Mouse (Mus musculus): Measurements from ENCODE around the gene Nell1. TPM values are rescaled to one million over a fixed set of nuclear protein-coding genes. Genes with fewer than 3 reads are reported as not detected.

Gene Nell1
- total RNA-seq, 2 experiments from 2014 or later: 50.5 to 50.6 TPM

DNA sequence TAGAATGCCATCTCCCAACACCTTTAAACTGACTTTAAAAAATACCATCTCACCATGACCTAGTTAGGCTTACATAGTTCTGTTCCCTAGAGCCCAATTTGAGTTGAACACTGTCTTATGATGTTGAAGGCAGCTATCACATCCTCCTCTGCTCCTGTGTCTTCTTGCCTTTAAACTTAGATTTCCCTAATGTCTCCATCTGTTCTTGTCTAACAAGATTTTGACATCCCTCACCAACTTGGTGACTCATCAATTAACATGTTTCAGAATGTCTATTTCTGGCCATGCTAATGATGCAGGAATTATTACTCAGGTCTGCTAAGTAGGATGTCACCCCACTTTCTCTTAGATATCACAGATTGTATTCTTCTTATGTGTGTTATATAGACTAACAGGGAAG is 532.4 kb downstream of the Nell1 start:
- no peak for DNase-seq (ENCODE audit: extremely low spot score in 1 of 2, low spot score in 1 of 2)

DNA sequence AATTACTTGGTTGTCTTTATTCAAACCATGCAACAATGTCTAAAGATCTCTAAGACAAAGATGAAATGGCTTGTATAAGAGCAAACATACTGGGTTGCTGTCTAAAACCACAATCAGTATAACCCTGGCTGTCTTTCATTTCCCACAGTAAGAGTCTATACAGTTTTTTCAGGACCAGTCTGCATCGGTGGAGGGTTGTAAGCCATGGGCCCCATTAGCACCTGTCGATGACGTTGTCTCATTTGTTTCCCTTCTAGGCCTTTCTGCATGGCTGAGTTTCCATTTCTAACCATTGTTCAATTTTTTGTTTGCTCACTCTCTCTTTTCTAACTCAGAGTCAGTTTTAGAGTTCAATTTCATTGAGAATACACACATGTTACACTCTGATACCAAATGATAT is 540.2 kb downstream of the Nell1 start:
- DNase-seq (ENCODE audit: extremely low spot score in 1 of 2, low spot score in 1 of 2): no peak

DNA sequence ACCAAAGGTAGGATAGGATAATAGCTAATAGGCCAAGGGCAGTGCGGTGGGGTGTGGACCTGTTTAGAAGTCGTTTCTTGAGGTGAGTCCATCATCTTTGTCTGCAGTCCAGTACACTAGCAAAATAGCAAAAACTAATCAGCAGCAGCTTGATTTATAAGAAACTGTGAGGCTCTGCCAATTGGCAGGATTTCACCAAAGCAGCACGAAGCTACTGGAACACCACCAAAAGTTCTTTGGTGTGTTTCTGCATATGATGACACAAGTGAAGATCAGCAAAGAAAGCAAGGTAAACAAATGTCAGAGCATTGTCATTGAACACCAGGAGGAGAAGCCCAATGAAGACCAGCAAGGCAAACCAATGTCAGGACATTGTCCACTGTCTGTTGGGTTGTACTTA is 542.0 kb downstream of the Nell1 start:
- DNase-seq (ENCODE audit: extremely low spot score in 1 of 2, low spot score in 1 of 2): no peak

DNA sequence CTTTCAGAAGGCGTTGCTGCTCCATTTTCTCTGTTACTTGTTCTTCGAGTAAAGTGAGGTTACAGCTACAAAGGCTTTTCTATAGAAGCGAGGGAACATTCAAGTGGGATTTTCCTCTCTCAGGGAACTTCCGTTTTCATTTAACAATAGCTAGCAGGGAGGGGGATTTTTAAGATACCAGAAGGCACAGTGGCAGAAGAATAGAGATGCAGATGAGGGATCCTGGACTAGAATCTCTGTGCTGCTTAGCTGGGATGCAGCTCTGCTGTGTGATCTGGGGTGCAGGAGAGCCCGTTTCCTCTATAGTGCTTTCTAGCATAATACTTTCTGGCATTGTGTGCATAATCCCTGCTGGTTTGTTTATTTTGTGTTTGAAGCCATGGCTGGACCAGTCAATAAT is 568.7 kb downstream of the Nell1 start:
- DNase-seq (ENCODE audit: extremely low spot score in 1 of 2, low spot score in 1 of 2): no peak

DNA sequence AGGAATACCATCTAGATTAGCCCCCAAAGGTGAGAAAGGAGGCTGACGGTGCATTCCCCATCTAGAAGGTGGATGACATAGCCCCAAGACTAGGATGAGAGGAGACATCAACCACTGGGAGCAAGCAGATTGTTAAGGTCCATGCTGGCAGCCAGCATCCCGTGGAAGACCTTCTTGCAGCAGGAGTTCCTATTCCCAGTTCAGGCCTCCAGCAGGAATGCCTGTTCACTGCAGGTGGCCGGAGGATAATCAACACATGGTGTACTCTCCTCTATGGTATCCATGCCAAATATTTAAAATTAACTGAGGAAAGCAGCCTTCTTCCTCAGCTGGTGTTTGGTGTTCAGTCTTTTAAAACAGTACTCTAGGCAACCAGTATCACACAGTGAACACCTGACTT is 574.9 kb downstream of the Nell1 start:
- DNase-seq (ENCODE audit: extremely low spot score in 1 of 2, low spot score in 1 of 2): no peak

DNA sequence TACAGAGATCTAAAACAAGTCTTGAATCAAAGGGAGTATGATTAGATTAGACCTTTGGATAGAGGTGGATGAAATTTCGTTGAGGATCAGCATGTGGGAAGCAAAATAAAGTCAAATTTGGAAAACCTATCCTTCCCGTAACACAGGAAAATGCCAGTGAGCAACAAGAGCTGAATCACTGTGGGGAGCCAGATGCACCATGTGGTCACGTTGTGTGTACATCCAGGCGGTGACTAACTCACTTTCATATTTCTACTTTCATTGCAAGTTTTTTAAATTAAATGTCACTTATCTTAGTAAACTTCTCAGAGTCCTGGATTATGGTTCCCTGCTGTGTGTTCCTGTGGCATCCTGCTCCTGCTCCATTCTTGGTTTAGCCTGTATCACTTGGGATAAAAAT is 576.8 kb downstream of the Nell1 start:
- DNase-seq (ENCODE audit: extremely low spot score in 1 of 2, low spot score in 1 of 2): no peak

DNA sequence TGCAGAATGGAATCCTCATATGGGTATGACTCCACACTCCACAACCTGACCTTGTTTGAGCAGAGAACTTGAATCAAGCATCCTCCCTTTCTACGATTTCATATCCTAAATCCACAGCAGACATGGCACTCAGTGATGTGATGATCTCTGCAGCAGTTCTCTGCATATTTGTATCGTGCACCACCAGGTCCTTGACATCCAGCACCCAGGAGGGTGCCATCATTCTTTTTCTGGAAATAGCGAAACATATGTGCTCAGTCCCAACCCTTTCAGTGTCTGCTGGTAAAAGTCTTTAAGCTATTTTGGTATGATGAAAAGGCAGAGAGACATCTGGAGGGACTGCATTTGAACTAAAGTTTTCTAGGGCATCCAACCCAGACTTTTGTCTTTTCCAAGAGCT is 588.0 kb downstream of the Nell1 start:
- DNase-seq (ENCODE audit: extremely low spot score in 1 of 2, low spot score in 1 of 2): no peak

DNA sequence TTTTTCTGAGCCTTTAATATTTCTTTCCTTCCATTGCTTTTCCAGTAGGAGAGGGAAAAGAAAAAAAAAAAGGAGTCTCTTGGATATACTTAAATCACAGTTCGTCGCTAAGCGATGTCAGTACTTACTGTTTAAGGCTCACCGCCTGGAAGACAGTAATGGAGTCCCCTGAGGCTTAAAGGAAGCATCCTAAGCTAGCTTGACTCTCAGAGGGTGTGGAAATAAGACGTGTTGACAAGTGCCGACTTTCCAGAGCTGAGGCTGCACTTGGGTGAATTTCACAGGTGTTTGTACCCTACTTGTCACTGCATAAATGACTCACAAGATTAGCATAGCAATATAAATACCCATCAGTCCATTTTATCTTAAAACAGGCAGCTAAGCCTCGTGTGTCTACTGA is 599.2 kb downstream of the Nell1 start:
- DNase-seq (ENCODE audit: extremely low spot score in 1 of 2, low spot score in 1 of 2): no peak

DNA sequence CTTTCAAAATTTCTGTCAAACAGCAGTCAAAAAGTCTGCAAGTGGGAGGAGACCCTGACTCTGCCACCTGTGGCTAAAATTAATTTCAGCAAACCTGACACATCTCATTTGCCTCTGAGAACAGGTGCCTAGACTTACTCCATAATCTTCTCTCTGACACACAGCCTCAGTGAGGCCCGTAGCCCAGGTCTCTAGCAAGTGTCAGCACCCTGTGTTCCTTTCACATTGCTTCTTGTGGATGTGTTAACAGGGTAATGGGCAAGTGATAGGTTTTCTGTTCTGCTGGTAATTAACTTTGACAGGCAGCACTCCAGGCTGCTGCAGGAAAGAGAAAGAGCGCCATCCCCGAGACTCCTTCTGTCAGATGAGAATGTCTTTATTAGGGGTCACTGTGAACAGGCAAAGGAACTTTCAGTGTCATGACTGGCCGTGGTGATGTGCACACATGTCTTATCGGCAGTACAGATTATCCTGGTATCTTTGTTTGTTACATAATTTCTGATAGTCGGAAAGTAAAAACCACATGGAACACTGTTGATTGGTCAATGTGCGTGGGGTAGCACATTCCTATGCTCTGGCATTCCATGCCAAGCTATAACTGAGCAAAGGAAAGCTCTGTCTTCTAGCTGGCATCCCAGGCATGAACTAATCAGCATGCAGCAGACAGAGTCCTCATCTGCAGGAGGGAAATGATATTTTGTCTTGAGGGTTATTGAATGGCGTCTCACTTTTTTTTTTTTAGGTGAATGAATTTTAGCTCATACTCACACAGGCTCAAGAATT is 614.2 kb downstream of the Nell1 start:
- no peak for DNase-seq (ENCODE audit: extremely low spot score in 1 of 2, low spot score in 1 of 2)

DNA sequence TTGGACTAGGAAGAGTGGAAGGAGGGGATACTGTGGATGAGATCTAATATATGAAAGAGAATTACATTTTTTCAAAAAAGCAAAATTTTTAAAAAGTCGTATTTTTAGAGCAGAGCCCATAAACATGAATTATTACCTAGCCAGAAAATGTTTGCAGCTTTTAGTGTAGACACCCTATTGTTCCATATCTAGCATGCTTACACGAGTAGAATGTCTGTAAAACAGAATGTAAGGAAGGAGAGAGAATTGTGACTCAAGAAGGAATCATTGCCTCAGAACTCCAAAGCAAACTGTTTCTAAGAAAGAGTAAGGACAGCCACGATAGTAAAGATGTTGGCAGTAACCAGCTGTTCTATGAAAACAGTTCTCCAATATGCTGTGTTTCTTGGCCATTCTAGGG is 624.2 kb downstream of the Nell1 start, which contains the start of gene 4933405O20Rik:
TSS of gene 4933405O20Rik (plus strand) at position 301 of the 400 bp plus-strand sequence.
- DNase-seq (ENCODE audit: extremely low spot score in 1 of 2, low spot score in 1 of 2): no peak

DNA sequence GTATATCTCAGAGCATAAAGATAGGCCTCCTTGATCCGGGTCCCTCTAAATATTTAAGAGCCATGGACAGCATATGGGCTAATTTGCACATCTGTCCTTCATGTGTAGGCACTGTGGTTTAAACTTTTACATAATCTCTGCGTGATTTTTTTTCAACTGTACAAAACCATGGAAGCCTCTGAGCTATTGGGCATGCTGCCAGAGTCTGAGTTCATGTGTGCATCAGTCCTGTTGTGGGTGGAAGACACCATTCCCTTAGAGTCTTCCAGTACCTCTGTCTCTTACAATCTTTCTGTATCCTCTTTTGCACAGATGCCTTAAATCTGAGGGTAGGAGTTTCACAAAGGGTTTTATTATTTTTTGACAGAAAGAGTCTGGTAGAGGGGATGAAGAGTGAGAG is 639.4 kb downstream of the Nell1 start:
- peak in 1 of 2 experiments; percentile 27 for DNase-seq (ENCODE audit: extremely low spot score in 1 of 2, low spot score in 1 of 2)

DNA sequence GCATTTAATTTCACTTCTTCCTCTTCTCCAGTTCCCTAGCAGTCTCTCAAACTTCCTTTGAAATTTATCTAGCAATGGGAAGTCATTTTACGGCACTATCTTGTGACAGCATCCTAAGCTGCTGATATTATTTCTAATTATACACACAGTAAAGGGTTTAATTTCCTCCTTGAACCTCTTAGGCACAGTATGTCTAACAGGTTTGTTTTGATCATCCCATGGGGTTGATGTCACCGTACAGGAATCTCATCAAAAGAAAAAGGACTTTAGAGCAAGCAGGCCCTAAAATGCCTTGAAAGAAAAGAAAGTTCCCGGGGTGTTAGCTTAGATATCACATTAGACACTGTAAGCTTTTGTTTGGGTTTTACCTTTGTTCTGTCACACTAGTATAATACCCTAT is 654.5 kb downstream of the Nell1 start:
- DNase-seq (ENCODE audit: extremely low spot score in 1 of 2, low spot score in 1 of 2): no peak

DNA sequence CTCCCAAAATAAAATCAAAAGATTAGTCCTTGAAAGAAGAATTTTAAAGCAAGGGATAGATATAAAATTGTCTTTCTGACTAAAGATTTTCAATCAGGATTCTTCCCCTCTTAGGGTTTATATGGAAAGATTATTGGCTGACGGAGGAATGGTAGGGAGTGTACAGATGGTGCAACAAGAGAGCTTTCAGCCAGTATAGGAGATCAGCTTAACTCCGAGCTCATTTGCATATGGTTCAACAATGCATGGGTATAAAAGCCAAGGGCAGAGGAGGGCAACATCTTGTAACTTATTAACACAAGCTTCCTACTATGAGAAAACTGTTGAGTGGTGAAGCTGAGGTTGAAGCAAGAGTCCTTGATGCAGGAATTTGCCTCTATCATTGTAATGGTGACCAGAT is 658.5 kb downstream of the Nell1 start:
- DNase-seq (ENCODE audit: extremely low spot score in 1 of 2, low spot score in 1 of 2): no peak

DNA sequence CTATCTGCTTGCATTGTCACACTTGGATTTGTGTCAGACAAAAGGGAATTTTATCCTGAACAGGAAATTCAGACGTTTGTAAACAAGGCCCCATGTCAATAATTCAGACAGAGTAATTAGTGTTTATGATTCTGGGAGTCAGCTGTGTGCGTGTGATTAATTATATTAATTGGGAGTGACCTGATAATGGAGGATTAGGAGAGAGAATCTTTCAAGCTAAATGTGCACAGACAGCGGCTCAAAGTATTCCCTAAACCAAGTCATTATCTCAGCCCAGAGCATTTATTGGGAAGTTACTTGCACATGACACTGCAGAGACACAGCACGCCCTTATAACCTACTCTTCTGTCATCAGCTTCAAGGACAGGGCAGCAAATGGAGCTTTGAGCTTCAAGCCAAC is 697.6 kb downstream of the Nell1 start:
- DNase-seq (ENCODE audit: extremely low spot score in 1 of 2, low spot score in 1 of 2): no peak

DNA sequence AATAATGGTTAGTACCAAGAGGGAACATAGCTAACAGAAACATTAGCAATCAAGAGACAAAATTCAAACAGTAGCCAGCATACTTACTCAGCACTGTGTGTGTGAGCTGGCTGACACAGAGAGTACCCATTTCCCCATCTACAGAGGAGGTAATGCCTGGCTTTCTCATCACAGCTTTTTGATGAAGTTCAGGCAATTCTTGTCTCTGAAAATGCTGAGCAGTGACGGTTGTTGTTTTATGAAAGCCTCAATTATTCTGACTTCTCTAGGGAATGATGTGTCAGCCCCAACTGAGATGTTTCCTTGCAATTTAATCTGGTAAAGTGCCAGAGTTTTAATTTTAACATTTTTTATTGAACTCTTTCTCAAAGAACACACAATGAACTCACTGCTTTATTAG is 700.8 kb downstream of the Nell1 start:
- no peak for DNase-seq (ENCODE audit: extremely low spot score in 1 of 2, low spot score in 1 of 2)

DNA sequence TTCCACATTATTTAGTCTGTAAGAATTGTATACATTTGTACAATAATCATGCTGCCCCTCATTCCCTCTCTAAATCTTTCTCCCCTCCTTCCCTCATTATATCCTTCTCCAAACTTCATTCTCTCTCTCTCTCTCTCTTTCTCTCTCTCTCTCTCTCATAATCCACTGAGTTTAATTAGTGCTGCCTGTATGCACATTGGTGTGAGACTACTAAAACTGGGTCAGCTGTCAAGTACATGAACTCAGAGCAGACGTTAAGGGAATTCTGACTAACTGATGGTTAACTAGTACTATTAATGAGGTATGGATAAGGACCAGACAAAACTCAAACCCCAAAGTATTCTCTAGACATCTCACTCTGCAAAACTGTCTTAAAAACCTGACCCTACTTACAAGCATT is 702.8 kb downstream of the Nell1 start:
- DNase-seq (ENCODE audit: extremely low spot score in 1 of 2, low spot score in 1 of 2): no peak

DNA sequence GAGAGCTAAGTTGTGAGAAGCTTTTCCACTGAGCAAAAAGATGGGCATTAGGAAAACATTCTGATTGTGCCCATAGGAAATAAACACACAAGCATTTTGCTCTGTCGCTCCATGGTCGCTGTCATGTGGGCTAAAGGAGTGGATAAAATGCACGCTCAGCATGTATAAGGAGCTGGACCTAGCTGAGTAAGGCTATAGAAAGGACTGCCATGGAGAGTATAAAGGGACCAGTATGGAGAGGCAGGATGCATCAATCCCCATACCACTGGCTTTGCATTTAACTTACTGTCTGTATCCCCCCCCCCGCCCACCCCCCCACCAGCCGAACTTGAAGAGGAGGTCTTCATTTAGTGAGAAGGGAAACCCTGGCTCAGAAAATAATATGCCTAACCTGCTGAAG is 711.7 kb downstream of the Nell1 start:
- no peak for DNase-seq (ENCODE audit: extremely low spot score in 1 of 2, low spot score in 1 of 2)

DNA sequence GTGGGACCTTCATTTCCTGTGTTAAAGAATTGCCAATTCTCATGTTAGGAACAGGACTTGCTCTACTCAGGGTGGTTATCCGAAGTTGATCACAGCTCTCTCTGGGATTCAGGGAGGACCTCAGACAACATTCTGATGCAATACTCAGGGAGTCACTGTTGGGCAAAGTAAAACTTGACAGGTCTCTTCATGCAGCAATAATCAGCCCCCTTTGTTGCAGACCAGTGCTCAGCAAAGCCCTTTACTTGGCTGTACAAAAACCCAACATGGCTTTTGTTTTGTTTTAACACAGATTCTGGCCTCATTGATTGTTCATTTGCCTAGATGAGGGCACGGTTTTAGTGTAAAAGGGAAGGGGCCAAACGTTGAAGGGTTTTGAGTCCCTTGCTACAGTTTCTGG is 750.5 kb downstream of the Nell1 start:
- no peak for DNase-seq (ENCODE audit: extremely low spot score in 1 of 2, low spot score in 1 of 2)

DNA sequence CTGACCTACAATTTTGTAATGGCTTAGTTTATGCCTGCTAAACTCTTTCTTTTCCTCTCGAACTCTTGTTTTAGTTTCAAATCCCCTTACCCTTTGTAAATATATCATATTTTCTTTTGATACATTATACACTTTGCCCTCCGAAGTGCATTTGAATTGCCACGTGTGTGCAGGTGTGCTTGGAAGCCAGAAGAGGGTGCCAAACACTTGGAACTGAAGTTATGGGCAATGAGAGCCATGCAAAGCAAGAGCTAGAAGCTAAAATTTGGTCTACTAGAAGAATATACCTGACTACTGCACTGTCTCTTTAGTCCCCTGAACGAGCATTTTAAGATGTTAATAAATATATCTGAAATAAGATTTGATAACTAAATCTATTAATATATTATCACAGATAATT is 756.3 kb downstream of the Nell1 start:
- DNase-seq (ENCODE audit: extremely low spot score in 1 of 2, low spot score in 1 of 2): no peak

DNA sequence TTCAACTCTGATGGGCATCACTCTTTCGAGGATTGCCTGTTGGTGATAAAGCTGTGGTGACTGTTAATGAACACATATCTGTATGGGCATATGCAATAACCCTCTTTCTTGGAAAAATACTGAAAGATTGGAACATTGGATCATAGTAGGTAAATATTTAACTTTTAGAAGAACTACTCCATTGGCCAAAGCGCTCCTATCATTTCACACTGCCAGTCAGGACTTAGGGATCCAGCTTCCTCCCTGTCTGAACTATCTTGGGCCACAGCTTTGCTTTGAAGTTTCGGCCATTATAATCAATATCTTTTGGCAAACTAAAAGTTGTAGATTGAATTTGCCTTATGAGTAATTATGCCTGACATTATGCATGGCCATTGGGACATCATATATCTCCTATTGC is 780.9 kb downstream of the Nell1 start:
- DNase-seq (ENCODE audit: extremely low spot score in 1 of 2, low spot score in 1 of 2): no peak

DNA sequence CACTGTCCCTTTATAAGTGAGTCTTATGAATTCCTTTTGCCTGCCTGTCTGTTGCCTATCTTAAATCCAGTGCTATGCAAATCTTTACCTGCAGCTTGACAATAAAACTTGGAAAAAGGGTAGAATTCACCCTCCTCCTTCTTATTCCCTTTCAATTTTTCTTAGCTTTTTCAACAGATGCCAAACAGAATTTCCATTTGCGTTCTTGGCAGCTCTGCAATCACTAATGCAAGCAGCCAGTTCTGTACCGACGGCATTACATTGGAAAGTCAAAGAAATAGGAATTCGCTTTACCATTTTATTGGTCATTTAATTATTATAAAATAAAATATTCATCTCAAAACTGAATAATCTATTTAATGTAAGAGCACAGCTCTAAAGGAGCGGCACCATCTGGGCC is 781.7 kb downstream of the Nell1 start:
- DNase-seq (ENCODE audit: extremely low spot score in 1 of 2, low spot score in 1 of 2): no peak

DNA sequence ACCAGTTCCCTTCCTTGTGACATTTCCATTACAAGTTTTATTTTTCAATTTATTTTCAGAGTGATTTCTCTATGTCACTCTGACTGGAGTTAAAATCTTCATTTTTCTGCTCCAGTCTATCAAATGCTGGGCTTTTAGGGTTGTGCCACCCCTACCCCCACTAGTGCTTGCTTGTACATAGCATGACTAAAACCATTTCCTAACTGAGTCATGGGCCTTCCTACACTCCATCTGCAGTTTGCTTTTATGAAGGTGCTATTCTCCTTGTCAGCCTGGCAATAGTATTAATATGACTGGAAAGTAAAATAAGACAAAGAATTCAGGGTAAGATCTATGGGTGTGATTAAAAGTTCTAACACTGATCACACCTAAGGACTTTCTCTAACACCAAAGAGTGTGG is 798.9 kb downstream of the Nell1 start:
- DNase-seq (ENCODE audit: extremely low spot score in 1 of 2, low spot score in 1 of 2): no peak

DNA sequence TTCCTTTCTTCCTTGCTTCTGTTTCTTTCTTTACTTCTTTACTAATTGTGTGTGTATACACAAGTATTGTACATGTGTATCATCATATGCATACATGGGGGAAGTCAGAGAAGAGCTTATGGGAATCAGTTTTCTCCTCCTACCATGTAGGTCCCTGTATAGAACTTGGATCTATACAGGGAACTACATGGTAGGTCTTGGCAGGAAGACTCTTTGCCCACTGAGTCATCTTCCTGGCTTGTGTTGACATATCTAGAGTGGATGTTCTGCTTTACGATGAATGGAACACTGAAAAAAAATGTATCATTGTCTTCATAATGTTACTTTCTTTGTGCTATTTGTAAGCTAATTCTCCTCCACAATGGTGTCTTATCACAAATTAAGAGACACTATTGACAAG is 806.4 kb downstream of the Nell1 start:
- DNase-seq (ENCODE audit: extremely low spot score in 1 of 2, low spot score in 1 of 2): no peak

All from layer of hippocampus, postnatal 25 days (tissue).